Mouse (Mus musculus): ENCODE data around the gene Adad2.

DNA sequence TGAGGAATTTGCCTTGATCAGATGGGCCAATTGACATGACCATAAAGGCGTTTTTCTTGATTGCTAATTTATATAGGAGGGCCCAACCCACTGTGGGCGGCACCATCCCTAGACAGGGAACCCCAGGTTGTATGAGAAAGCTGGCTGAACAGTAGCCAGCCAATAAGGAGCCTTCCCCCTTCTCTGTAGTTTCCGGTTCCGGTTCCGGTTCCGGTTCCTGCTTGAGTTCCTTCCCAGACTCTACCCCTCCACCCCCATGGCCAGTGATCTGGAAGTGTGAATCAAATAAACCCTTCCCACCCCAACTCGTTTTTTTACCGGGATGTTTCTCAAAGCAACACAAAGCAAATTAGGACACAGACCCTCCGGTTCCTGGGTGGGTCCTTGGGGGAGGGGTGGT is 19.7 kb downstream of the Adad2 start:
- TF ChIP-seq CTCF (IDR thresholded peaks at IDR 0.05; ENCODE audit: low read depth, low read length): no peak
- no peak for TF ChIP-seq POLR2A (IDR thresholded peaks at IDR 0.05; ENCODE audit: insufficient read depth, low read length)
- TF ChIP-seq EP300 (IDR thresholded peaks at IDR 0.05; ENCODE audit: insufficient read depth, low read depth, low read length): no peak
